Mouse (Mus musculus) retina, adult 2 months (tissue): Measurements from ENCODE around the gene Vmn2r100.

Experiments used
- DNase-seq: peaks from one replicate; pipeline ENCODE4 v3.0.0-alpha.2; 2012; ENCODE audit warnings: low read depth, low spot score

The Vmn2r100 gene

GRCm38 (mm10) chr17:19504432-19504831, at the start of gene Vmn2r100:
Gene Vmn2r100 (plus strand): TSS chr17:19504732.
- DNase-seq = no peak

GRCm38 (mm10) chr17:19482866-19483265, 21.7 kb upstream of the Vmn2r100 start:
- DNase-seq = no peak

GRCm38 (mm10) chr17:19576927-19577326, 72.4 kb downstream of the Vmn2r100 start, which contains the start of gene Vmn2r101:
Gene Vmn2r101 (plus strand): TSS chr17:19577227.
- DNase-seq = no peak
